Mouse (Mus musculus) limb, embryonic 10.5 days (tissue): Measurements from ENCODE around the gene Cyb5r4. TPM values are rescaled to one million over a fixed set of nuclear protein-coding genes. Genes with fewer than 3 reads are reported as not detected.
"Not testable (repeated sequence)": the region's sequence is repeated elsewhere in the genome, so short reads cannot be mapped to it uniquely, and the experiment has no call there.

Experiments
- DNase-seq: peaks from one replicate; pipeline ENCODE4 v3.0.0-alpha.2; 2017; ENCODE audit warnings: low spot score
- H3K27ac ChIP-seq: fragments of 300-500 bp; sonication (generic); 2 replicates; pipeline ENCODE4 v1.5.1; 2016; ENCODE audit warnings: mild to moderate bottlenecking
- H3K27me3 ChIP-seq: fragments of 300-500 bp; sonication (generic); 2 replicates; pipeline ENCODE4 v1.6.1; 2016; ENCODE audit warnings: low read depth, mild to moderate bottlenecking; ENCODE audit not compliant: poor library complexity, severe bottlenecking
- H3K36me3 ChIP-seq: fragments of 300-500 bp; sonication (generic); 2 replicates; pipeline ENCODE4 v1.6.1; 2016; ENCODE audit warnings: mild to moderate bottlenecking, moderate library complexity
- H3K4me1 ChIP-seq: fragments of 300-500 bp; sonication (generic); 2 replicates; pipeline ENCODE4 v1.6.1; 2016
- H3K4me3 ChIP-seq: fragments of 300-500 bp; sonication (generic); 2 replicates; pipeline ENCODE4 v1.5.1; 2016; ENCODE audit warnings: mild to moderate bottlenecking, moderate library complexity
- H3K9me3 ChIP-seq: fragments of 300-500 bp; sonication (generic); replicated peaks from 2 replicates; pipeline ENCODE4 v1.6.1; 2016; ENCODE audit warnings: mild to moderate bottlenecking
- WGBS: fragments of 180-500 bp; shearing (Covaris S2); methylation state at CpG from one replicate; pipeline ENCODE4 v1.1.7; 2016; 5-methylcytosine and 5-hydroxymethylcytosine counted together
- polyA plus RNA-seq: library from polyadenylated mRNA; unstranded; fragments of >200 nt; fragmentation: Nextera tagmentation; extraction: Ambion mirVana; gene quantifications from 2 replicates; pipeline ENCODE4 v1.2.1, GENCODE M21; 2016

Gene Cyb5r4
- polyA plus RNA-seq, 1 experiment from 2014 or later = 69.1 TPM

DNA sequence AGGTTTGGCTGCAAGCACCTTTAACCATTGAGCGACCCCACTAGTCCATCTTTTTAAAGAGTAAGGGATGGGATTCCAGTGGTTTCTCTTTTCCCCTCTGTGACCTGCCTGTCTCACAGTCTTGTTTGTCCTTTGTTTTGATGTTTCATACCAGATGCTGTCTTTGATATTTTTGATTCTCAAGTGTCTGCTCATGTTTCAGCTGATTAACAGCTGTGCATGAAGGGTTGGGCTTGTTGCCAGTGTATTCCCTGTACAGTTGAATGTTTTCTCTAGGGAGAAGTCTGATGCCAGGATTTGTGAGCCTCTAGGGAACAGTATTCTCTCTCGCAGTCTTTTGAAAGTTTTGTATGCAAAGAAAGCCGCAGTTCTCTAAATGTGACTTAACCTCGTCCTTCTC, 27.6 kb downstream of the Cyb5r4 start:
- Histone ChIP-seq H3K36me3 (0 out of 2 replicates have a peak, but pooled peaks cover 6% of the 10 kb centered on the region), H3K27ac (no peak overlapping the region), H3K27me3 (no peaks in the 10 kb centered on the region), H3K4me1 (no peaks in the 10 kb centered on the region), H3K9me3 (no peaks in the 10 kb centered on the region), H3K4me3 (no peak overlapping the region)
- WGBS = 93% methylated on average over 4 of the region's 4 CpGs
- no peak for DNase-seq

- 93% methylated on average over 11 of the region's 11 CpGs for WGBS
- no peaks in the 10 kb centered on the region for H3K9me3 ChIP-seq
- no peaks in the 10 kb centered on the region for H3K4me1 ChIP-seq
Observed at GRCm38 (mm10) chr9:87055547-87056235, 33.9 kb downstream of the Cyb5r4 start.

GRCm38 (mm10) chr9:87062337-87062736, 40.5 kb downstream of the Cyb5r4 start:
- Histone ChIP-seq H3K9me3 (no peaks in the 10 kb centered on the region), H3K36me3 (peaks cover 30% of the 10 kb centered on the region)
- 87% methylated on average over 5 of the region's 5 CpGs for WGBS

More at GRCm38 (mm10) chr9:87055547-87056235, 33.9 kb downstream of the Cyb5r4 start:
- no peak for DNase-seq
- Histone ChIP-seq H3K27ac (no peak overlapping the region), H3K4me3 (no peak overlapping the region), H3K36me3 (peaks cover 31% of the 10 kb centered on the region), H3K27me3 (no peaks in the 10 kb centered on the region)

GRCm38 (mm10) chr9:87068160-87068559, 46.3 kb downstream of the Cyb5r4 start:
- Histone ChIP-seq H3K27me3 (no peaks in the 10 kb centered on the region), H3K27ac (no peak overlapping the region), H3K36me3 (peaks cover 21% of the 10 kb centered on the region), H3K9me3 (no peaks in the 10 kb centered on the region), H3K4me1 (no peaks in the 10 kb centered on the region), H3K4me3 (no peak overlapping the region)
- 96% methylated on average over 1 of the region's 1 CpGs for WGBS
- no peak for DNase-seq

More at GRCm38 (mm10) chr9:87062337-87062736, 40.5 kb downstream of the Cyb5r4 start:
- Histone ChIP-seq H3K4me1 (no peaks in the 10 kb centered on the region), H3K27ac (no peak overlapping the region), H3K27me3 (no peaks in the 10 kb centered on the region), H3K4me3 (no peak overlapping the region)
- no peak for DNase-seq

DNA sequence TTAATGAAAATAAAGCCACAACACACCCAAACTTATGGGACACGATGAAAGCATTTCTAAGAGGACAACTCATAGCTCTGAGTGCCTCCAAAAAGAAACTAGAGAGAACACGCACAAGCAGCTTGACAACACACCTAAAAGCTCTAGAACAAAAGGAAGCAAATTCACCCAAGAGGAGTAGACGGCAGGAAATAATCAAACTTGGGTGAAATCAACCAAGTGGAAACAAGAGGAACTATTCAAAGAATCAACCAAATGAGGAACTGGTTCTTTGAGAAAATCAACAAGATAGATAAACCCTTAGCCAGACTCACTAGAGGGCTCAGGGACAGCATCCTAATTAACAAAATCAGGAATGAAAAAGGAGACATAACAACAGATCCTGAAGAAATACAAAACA, 49.8 kb downstream of the Cyb5r4 start:
- not testable (repeated sequence) for H3K4me3 ChIP-seq
- 93% methylated on average over 3 of the region's 3 CpGs for WGBS
- H3K36me3 ChIP-seq = peaks cover 21% of the 10 kb centered on the region

GRCm38 (mm10) chr9:87077919-87078318, 56.1 kb downstream of the Cyb5r4 start:
- H3K36me3 ChIP-seq = no peaks in the 10 kb centered on the region
- no peak for DNase-seq

More for the DNA sequence above, 49.8 kb downstream of the Cyb5r4 start:
- not testable (repeated sequence) for H3K27me3 ChIP-seq, DNase-seq, H3K27ac ChIP-seq, H3K4me1 ChIP-seq, H3K9me3 ChIP-seq

DNA sequence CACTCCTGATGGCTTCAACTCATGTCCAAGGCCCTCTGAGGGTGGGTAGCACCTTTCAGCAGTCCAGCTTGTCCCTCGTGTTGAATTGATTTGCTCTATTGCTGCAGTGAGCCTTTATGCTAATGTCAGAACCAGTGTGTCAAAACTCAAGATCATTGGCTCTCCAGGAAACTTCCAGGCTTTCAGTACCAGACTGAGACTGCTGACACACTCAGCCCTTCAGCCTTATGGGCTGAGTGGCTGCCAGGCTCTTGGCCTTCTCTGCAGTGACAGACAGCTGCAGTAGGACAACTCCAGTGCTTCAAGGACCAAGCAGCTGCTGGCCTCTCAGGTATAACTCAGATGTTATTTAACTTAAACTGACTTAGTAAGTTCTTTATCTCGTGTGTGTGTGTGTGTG, 57.7 kb downstream of the Cyb5r4 start:
- Histone ChIP-seq H3K36me3 (no peaks in the 10 kb centered on the region), H3K9me3 (no peaks in the 10 kb centered on the region), H3K27me3 (no peaks in the 10 kb centered on the region), H3K4me3 (no peak overlapping the region), H3K4me1 (no peaks in the 10 kb centered on the region), H3K27ac (no peak overlapping the region)
- WGBS = 61% methylated on average over 2 of the region's 2 CpGs
- DNase-seq = no peak

More at GRCm38 (mm10) chr9:87077919-87078318, 56.1 kb downstream of the Cyb5r4 start:
- H3K4me1 ChIP-seq = no peaks in the 10 kb centered on the region
- no peak overlapping the region for H3K27ac ChIP-seq
- no peaks in the 10 kb centered on the region for H3K27me3 ChIP-seq
- H3K9me3 ChIP-seq = no peaks in the 10 kb centered on the region
- WGBS = 8% methylated on average over 2 of the region's 2 CpGs
- H3K4me3 ChIP-seq = no peak overlapping the region

GRCm38 (mm10) chr9:87086991-87087390, 65.2 kb downstream of the Cyb5r4 start:
- H3K4me3 ChIP-seq = no peak overlapping the region
- DNase-seq = no peak
- WGBS = 91% methylated on average over 4 of the region's 4 CpGs

GRCm38 (mm10) chr9:87097989-87098388, 76.2 kb downstream of the Cyb5r4 start:
- H3K36me3 ChIP-seq = no peaks in the 10 kb centered on the region
- H3K4me1 ChIP-seq = no peaks in the 10 kb centered on the region
- no peaks in the 10 kb centered on the region for H3K9me3 ChIP-seq
- H3K27ac ChIP-seq = no peak overlapping the region
- 67% methylated on average over 2 of the region's 2 CpGs for WGBS
- DNase-seq = no peak
- no peak overlapping the region for H3K4me3 ChIP-seq
- no peaks in the 10 kb centered on the region for H3K27me3 ChIP-seq

More at GRCm38 (mm10) chr9:87086991-87087390, 65.2 kb downstream of the Cyb5r4 start:
- no peaks in the 10 kb centered on the region for H3K36me3 ChIP-seq
- no peaks in the 10 kb centered on the region for H3K9me3 ChIP-seq
- peaks cover 14% of the 10 kb centered on the region for H3K4me1 ChIP-seq
- H3K27ac ChIP-seq = no peak overlapping the region
- H3K27me3 ChIP-seq = no peaks in the 10 kb centered on the region

- no peak for DNase-seq
- Histone ChIP-seq H3K4me3 (no peak overlapping the region), H3K9me3 (no peaks in the 10 kb centered on the region), H3K27ac (no peak overlapping the region), H3K36me3 (no peaks in the 10 kb centered on the region), H3K27me3 (no peaks in the 10 kb centered on the region), H3K4me1 (no peaks in the 10 kb centered on the region)
- 89% methylated on average over 5 of the region's 5 CpGs for WGBS
Observed at GRCm38 (mm10) chr9:87115019-87115418, 93.2 kb downstream of the Cyb5r4 start.

GRCm38 (mm10) chr9:87115456-87115931, 93.7 kb downstream of the Cyb5r4 start:
- 83% methylated on average over 6 of the region's 6 CpGs for WGBS
- Histone ChIP-seq H3K36me3 (no peaks in the 10 kb centered on the region), H3K9me3 (no peaks in the 10 kb centered on the region), H3K4me1 (no peaks in the 10 kb centered on the region), H3K27ac (no peak overlapping the region), H3K27me3 (no peaks in the 10 kb centered on the region), H3K4me3 (no peak overlapping the region)
- DNase-seq = no peak

- Histone ChIP-seq H3K4me1 (no peaks in the 10 kb centered on the region), H3K4me3 (no peak overlapping the region), H3K9me3 (no peaks in the 10 kb centered on the region)
Observed at GRCm38 (mm10) chr9:87115978-87116377, 94.2 kb downstream of the Cyb5r4 start.

GRCm38 (mm10) chr9:87118996-87119395, 97.2 kb downstream of the Cyb5r4 start:
- H3K9me3 ChIP-seq = no peaks in the 10 kb centered on the region
- no peaks in the 10 kb centered on the region for H3K27me3 ChIP-seq
- H3K36me3 ChIP-seq = no peaks in the 10 kb centered on the region
- no peak overlapping the region for H3K4me3 ChIP-seq
- no peak for DNase-seq
- H3K27ac ChIP-seq = no peak overlapping the region
- 0 out of 2 replicates have a peak, but pooled peaks cover 4% of the 10 kb centered on the region for H3K4me1 ChIP-seq
- 77% methylated on average over 3 of the region's 3 CpGs for WGBS

More at GRCm38 (mm10) chr9:87115978-87116377, 94.2 kb downstream of the Cyb5r4 start:
- Histone ChIP-seq H3K27me3 (no peaks in the 10 kb centered on the region), H3K36me3 (no peaks in the 10 kb centered on the region), H3K27ac (no peak overlapping the region)
- WGBS = 57% methylated on average over 1 of the region's 1 CpGs
- DNase-seq = no peak
